Mouse (Mus musculus) adrenal gland, postnatal 25 days (tissue): ENCODE measurements around the gene Eif4b. TPM values are rescaled to one million over a fixed set of nuclear protein-coding genes. Genes with fewer than 3 reads are reported as not detected.

Experiments used
- total RNA-seq: library from RNA; stranded (reverse); gene quantifications from 2 replicates; pipeline ENCODE4 v1.2.3, GENCODE M21; 2021

Gene Eif4b
- total RNA-seq, 1 experiment from 2014 or later: 270 TPM

Other genes starting within 250 kb of the Eif4b start
- 0.15 and 0.48 TPM in 2 replicates for gene Krt1, start 223.0 kb upstream of the Eif4b start, total RNA-seq
- gene Krt77, start 204.1 kb upstream of the Eif4b start, total RNA-seq: not detected in 2 replicates
- not detected in 2 replicates for gene Krt76, start 180.9 kb upstream of the Eif4b start, total RNA-seq
- gene Krt4, start 149.0 kb upstream of the Eif4b start, total RNA-seq: not detected in 2 replicates
- gene Krt79, start 133.4 kb upstream of the Eif4b start, total RNA-seq: 0.57 and 0.76 TPM in 2 replicates
- gene Krt78, start 119.5 kb upstream of the Eif4b start, total RNA-seq: not detected in 2 replicates
- 0.36 and 1.00 TPM in 2 replicates for gene Krt8, start 69.3 kb upstream of the Eif4b start, total RNA-seq
- 1.5 and 1.8 TPM in 2 replicates for gene Krt18, start 45.6 kb upstream of the Eif4b start, total RNA-seq
- 75.2 and 78.7 TPM in 2 replicates for gene Tns2, start 26.6 kb downstream of the Eif4b start, total RNA-seq
- 29.4 and 40.3 TPM in 2 replicates for gene Spryd3, start 62.5 kb downstream of the Eif4b start, total RNA-seq
- gene Igfbp6, start 70.6 kb downstream of the Eif4b start, total RNA-seq: 17.1 and 17.2 TPM in 2 replicates
- gene Soat2, start 76.8 kb downstream of the Eif4b start, total RNA-seq: 0.55 and 1.2 TPM in 2 replicates
- gene Zfp740, start 129.5 kb downstream of the Eif4b start, total RNA-seq: 61.4 and 80.4 TPM in 2 replicates
- 76.1 and 76.8 TPM in 2 replicates for gene Csad, start 131.0 kb downstream of the Eif4b start, total RNA-seq
- 1.5 and 2.0 TPM in 2 replicates for gene Itgb7, start 158.2 kb downstream of the Eif4b start, total RNA-seq
- 21.5 and 25.7 TPM in 2 replicates for gene Rarg, start 183.7 kb downstream of the Eif4b start, total RNA-seq
- 0.15 TPM in 1 of 2 replicates, not detected in the other for gene Gm9918, start 196.8 kb downstream of the Eif4b start, total RNA-seq
- gene Mfsd5, start 205.7 kb downstream of the Eif4b start, total RNA-seq: 36.3 and 36.7 TPM in 2 replicates
- gene Espl1, start 222.5 kb downstream of the Eif4b start, total RNA-seq: 4.1 and 6.3 TPM in 2 replicates